Mouse (Mus musculus) cerebellum, postnatal 36 days (tissue): ENCODE data around the gene Azgp1.
"Not testable (repeated sequence)": the region's sequence is repeated elsewhere in the genome, so short reads cannot be mapped to it uniquely, and the experiment has no call there.

Experiments used
- DNase-seq, 2 experiments: peaks; one replicate each; pipeline ENCODE4 v3.0.0; 2021 to 2022; ENCODE audit warnings: mixed read lengths in 2 of 2

Azgp1 gene

DNA sequence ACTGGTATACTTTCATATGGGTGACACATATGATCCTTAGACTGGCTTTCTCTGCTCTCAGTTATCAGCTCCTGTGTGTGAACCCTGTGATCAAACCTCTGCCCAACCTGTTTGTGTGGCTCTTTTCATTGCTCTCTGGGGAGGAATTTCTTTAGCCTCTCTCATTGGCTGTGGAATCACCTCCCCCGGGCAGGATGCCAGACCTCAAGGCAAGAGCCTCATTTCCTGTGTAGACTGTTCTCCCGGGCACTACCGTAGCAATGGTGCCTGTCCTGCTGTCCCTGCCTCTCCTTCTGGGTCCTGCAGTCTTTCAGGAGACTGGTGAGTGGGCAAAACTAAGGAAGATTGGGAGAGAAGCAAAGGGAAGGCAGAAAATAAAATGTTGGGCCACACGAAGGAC lies at the start of gene Azgp1:
Gene Azgp1 (plus strand): TSS at position 221 of the 400 bp plus-strand sequence.
- DNase-seq: no peak

DNA sequence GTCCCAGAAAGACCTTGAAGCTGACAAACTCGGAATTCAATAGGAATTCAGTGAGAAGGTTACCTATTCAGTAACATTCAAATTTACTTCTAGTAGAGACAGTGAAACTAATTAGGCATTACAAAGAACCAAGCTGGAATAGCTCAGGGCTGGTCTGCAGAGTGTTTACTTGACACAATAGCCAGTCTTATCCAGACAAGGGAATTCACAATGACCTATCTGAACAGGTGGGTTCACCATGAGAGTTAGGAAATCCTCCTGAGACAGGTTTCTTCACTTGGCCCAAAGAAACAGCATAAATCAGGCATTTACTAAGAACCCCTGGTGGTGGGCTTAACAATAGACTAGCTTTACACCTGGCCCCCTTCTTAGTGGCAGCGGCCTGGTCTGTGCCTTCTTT lies 47.4 kb upstream of the Azgp1 start:
- DNase-seq: not testable (repeated sequence)

DNA sequence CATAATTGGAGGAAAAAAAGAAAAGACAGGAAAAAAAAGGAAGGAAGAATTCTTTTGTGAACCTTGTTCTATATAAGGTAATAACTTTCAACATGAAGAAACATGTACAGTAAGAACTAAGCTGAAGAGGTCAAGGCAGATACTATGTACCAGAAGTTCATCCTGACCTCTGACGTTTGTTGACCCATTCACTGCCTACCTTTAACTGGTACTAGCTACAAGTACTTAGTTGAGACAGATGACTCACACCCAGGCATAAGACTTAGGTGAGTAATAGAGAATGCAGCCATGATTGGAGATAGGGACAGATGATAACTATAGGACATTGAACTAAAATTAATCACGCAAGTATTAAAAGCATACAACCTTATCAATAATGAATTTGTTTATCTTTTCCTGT lies 44.8 kb upstream of the Azgp1 start:
- no peak for DNase-seq

DNA sequence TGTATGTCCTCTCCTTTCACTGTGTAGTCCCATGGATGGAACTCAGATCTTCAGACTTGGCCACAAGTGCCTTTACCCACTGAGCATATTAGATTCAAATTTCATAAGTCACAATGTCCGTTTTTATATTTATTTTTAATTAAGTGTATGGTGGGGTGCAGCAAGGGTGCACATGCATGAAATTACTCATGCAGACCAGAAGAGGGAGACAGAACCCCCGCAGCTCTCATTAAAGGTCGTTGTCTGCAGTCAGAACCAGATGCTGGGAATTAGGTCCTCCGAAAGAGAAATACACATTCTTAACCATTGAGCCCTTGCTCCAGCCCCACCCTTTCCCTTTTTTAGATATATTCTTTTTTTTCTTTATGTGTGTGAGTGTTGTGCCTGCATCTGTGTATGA lies 44.1 kb upstream of the Azgp1 start:
- no peak for DNase-seq

DNA sequence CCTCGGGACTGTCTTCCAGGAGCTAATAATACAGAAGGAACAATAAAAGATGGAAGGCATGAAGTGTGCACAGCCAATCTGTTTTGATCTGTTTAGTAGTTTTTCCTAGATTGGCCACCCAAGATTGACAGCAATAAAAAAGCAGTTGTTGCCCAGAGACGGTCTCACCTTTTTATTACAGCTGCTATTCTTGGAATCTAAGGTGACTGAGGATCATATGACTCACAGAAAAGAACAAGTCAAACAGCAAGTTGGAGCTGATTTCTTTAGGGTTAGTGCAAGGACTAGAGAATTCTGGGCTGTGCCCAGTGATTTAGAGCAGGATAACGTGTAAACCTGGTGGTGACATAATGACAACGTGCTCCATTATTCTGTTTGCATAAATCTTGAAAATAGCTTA lies 40.4 kb upstream of the Azgp1 start:
- DNase-seq: no peak

DNA sequence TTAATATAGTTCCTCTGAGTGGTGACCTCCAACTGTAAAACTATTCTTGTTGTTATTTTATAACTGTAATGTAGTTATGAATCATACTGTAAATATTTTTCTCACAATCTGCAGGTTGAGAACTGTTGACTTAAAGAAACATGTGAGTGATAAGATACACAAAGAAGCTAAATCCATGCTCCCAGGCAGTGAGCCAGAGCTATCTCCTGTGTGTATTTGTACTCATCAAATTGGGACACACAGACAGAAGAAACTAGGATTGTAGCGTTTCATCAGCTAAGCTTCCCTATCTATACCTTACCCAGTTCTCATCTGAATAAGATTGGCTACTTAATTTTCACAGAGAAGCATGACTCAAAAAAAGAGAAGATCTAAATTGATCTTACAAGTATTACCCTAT lies 38.2 kb upstream of the Azgp1 start:
- DNase-seq: no peak

DNA sequence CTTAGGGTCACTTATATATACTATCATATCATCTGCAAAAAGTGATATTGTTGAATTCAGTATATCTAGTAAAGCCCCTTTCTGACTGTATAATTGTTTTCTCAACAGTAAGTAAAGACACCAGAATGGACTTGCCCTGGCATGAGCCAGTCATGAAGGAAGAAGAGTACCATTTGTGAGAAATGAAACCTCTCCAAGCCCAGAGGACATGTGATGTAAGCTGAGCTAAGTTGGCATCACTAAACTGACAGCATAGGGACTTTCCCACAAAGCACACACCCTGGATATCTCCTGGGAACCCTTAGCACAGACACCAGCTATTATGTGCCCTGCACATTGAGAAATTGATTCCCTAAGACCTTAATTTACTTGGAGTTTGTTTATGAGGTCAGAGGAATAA lies 34.0 kb upstream of the Azgp1 start:
- no peak for DNase-seq

DNA sequence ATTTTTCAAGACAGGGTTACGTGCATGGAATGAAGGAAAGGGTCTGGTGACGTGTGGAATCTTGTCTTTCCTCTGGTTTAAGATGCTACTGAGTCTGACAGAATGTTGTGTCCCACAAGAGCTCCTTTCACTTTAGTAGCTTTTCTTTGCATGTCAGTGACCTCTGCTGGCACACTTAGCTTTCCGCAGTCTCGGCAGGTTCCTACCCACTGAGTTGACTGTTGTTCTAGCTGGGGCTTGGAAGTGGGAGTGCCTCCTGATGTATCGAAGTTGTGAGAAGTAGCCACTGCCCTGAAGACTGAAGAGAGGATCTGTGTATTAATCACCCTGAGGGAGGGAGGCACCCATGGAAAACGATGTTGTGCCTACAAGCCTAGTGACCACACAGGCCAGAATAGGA lies 30.1 kb upstream of the Azgp1 start:
- DNase-seq: peak; percentile 14 to 21

DNA sequence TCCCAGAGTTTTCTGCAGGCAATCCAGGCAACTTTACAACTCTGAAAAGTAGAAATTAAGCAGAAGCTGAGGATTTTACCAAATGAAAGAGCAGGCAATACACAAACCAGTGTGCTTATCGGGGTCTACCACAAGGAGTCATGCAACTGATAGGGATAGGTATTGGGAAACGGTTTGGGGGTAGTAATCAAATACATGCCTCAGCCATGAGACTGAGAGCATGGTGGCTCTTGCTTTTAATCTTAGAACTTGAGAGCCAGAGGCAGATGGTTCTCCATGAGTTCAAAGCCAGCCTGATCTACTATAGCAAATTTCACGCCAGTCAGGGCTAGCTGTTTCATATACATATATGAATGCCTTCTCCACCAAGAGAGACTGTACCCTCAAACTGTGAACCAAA lies 24.9 kb upstream of the Azgp1 start:
- no peak for DNase-seq

DNA sequence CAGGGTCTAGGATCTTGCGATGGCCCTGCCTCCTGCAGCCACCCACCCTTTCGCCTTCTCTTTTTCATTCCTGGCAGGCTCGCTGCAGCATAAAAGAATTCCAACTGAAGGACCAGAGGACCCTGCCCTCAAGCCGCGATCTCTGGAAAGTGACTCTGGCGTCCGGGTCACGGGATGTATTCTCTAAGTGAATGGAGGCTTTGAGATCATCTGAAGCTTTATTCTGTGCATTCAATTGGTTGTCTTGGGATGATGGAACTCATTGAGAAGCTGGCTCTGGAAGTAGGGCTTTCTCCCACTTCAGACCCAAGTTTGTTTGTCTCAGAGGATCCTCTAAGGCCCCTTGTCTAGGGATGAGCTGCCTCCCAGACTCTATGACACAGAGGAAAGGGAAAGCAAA lies 18.4 kb upstream of the Azgp1 start, which contains the start of gene Gjc3:
Gene Gjc3 (minus strand): TSS at position 154 of the 400 bp plus-strand sequence.
- DNase-seq: no peak

DNA sequence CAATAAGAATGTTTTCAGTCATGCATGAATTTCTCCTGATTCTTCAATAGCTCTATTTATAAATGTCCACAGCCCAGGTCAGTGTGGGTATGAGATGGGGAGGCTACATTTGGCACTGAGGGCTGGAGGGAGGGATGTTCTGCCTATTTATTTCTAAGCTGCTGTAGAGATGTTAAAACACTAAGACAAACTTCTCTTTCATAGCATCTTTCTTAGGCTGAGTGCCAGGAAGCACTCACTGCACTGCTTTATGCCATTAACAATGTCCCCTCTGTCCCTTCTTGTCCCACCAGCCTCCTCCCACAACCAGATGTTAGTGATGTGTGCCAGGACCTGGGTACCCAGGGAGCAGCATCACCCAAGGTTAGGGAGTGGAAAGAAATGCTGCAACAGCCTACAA lies 14.8 kb upstream of the Azgp1 start:
- DNase-seq: no peak

DNA sequence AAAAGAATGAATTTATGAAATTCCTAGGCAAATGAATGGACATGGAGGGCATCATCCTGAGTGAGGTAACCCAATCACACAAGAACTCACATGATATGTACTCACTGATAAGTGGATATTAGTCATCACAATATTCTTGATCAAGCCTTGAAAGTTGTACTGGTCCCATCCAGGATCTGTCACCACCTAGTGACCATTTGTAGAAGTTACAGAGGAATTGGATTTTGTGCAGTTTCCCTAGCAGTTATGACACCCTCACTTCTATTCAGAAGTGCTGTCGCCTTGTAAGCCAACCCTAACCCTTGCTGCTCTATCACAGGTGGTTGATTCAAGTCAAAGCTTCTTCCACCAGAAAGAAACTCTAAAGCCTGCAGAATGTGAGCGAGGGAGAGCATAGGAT lies 8.2 kb upstream of the Azgp1 start:
- DNase-seq: no peak

DNA sequence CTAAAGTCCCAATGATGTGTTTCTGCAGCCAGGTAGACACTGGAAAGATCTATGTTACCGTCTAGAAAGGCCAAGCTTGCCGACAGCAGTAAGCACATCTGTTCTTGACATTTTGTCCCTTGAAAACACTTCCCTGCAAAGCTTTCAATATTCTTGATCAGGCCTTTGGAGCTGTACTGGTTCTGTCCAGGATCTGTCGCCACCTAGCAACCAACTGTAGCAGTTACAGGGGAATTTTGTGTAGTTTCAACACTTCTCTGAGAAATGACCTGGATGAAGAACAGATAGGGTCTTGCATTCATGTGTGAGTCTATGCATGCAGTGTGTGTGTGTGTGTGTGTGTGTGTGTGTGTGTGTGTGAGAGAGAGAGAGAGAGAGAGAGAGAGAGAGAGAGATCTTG lies 7.6 kb upstream of the Azgp1 start:
- no peak for DNase-seq

DNA sequence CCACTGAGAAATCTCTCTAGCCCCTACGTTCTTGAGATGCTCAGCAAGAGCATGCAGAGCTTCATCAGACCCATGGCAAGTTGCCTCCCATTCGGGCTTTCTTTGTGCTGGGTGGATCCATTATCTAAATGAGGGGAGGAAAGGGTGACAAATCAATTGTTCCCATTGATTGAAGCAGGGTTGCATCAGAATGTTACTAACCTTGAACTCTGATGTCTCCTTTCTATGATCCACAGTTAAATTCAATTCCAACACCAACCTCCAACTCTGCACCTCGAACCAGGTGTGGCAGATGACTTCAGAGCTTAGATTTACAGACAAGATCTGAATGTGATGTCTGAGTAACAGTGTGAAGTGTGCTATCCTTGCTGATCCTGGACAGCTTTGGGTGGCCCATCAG lies 6.6 kb upstream of the Azgp1 start:
- no peak for DNase-seq

DNA sequence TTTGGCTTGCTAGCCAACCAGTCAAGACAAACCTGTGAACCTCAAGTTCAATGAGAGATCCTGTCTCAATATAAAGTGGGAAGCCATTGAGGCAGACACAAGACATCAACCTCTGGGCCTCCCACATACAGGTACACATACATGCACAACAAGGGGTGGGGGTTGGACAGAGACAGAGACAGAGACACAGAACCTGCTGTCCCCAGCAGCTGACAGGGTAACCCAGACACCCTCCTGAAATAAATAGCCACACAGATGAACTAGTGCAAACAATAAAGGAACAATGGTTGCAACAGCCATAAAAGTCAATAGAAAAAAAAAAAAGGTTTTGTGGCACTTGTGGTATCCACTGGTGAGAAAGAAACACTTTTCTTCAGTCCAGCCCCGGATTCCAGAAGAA lies 5.9 kb upstream of the Azgp1 start:
- DNase-seq: no peak

DNA sequence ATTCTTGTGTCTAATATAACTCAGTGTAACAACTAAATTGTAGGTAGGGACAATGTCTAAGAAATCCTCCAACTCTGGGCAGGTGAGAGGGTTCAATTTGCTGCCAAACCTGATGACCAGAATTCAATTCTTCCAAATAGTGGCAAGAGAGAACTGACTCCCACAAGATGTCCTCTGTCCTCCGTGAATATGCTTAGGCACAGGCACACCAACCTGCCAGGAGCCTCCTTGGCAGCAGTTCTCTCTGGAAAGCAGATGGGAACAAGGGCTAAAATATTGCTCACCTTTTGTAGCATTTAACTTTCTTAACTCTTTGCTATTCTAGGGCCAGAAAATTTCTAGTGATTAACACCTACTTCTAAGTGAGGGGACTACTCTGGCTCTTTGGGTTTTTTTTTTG lies 4.0 kb upstream of the Azgp1 start:
- no peak for DNase-seq

DNA sequence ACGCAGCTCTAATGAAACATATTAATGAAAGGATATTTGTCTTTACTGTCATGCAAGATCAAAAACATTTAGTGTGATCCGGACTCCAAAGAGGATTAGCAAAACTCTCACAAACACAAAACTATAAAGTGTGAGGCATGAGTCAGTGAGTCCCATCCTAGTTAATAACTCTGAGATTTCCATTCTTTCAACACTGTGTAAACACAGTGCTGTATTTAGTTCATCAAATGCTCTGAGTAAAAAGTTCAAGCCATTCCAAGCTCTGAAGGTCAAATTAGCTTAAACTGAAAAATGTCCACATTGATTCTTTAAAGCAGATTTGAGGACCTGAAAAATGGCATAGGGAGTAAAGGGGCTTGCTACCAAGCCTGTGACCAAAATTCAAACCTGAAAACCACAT lies 2.2 kb upstream of the Azgp1 start:
- no peak for DNase-seq

DNA sequence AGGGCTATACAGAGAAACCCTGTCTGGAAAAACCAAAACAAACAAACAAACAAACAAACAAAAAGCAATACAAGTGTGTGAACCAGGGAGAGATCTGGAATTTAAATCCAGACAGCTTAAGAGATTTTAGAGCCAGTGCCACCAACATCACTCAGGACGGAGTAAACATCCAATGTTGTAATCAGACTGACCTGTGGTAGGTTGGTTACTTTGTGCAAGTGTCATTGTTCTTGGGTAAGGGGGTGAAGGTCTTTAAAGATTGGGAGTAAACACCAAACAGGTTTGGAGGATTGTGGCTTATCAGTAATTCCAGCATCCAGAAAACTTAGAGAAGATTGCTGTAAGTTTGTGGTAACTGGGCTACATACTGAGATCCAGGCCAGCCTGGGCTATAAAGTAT lies 5.0 kb downstream of the Azgp1 start:
- DNase-seq: no peak

DNA sequence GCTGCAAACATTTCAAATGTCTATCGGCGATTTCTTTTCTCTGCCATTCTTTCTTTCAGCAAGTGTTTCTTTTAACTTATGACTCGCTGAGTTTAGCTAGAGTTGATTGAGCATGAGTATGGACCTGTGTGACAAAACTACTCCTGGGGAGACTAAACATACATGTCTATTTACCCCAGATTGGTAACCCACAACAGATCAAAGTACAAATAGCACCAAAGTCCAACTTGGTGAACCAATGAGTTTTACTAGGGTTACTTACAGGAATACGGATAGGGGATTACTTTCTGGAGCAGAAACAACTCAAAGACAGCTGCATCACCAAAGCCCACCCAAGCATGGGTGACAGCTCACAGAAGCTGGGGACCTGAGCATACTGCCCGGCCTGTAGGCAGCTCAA lies 28.1 kb downstream of the Azgp1 start:
- DNase-seq: no peak

DNA sequence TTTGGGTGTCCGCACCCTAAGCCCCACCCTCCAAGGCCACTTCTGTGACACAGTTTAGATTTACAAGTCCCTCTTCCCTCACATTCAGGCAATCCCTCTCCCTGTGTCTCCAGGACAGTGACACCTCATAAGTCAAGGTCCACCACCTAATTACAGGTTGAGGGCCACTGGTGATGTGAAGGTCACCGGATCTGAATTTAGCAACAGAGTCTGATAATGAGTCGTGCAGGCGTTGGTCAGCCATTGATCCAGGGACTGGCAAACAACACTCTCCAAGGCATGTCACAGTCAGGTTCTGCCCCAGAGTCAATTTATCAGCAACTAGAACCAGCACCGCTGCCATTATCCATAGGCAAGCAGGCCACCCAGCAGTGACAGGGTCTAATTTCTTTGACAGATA lies 31.1 kb downstream of the Azgp1 start:
- no peak for DNase-seq

DNA sequence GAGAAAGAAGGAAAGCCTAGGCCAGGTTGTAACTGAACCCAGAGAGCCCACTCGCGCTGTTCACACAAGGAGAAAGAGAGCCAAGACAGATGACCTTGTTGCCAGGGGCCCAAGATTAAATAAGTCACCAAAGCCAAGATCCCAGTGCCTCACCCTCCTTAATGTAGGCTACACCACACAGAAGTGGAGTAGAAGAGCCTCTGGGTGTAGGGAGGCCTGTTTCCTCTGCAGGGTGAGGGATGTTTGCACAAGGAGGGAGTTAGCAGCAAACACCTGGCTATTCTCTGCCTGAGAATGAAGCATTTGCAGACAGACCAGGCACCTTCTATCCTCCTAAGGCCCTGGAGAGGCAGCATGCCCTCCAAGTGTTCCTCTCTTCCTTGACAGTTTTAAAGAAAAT lies 35.2 kb downstream of the Azgp1 start:
- no peak for DNase-seq

DNA sequence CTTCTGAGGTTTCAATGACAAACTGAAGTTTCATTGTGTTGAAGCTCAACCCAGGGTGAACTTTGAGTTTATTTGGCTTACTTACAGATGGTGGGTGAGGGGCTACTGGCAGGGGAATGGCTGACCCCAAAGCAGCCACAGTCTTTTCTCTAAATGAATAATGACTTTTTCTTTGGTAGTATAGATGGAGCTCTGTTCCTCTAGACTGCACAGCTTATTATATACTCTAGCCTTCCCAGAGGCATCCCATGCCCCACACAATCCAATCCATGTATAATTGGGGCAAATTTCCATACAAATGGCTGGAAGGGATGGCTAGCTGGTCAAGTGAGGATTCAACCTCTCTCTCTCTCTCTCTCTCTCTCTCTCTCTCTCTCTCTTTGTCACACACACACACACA lies 35.7 kb downstream of the Azgp1 start:
- no peak for DNase-seq

DNA sequence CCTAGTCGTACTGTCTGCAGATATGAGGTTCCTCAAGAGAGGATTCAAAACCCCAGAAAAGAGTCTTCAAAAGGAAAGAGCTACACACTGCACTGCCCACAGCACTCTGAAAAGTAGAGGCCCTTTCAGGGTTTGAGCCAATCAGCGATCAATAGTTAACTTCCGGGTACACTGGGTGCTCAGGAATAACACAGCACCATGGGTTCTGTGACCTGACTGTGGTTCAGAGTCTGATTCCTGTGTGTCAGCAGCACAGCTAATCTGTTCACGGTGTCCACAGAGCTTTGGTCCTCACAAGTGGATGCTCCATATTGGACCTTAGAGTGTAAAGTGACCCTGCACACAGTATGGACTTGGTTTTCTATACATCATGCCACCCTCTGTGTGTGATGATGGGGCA lies 38.3 kb downstream of the Azgp1 start:
- not testable (repeated sequence) for DNase-seq

DNA sequence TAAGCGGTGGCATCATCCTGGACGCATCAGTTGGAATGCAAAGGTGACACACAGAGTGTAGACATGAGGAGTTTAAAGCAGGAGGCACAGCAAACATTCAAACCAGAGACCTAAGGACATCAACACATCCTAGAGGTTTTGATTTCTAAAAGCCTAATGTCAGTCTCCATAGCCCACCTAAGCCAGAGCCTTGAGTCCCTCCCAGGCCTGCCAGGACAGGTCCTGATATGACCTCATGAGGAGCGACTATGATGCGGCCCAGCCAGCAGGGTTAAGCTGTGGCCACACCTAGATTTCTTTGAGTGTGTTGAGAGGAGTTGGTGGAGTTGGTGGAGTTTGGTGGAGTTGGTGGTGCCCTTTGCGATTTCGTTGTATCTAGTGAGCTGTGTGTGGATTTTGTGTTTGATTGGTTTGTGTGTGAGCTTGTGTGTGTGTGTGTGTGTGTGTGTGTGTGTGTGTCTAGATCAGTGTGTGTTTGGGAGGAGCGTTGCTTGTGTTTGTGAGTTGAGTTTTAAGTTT lies 39.7 kb downstream of the Azgp1 start, which contains the start of the genes Smok3a and Smok3b:
Gene Smok3a (plus strand): TSS at position 301 of the 519 bp plus-strand sequence.
Gene Smok3b (plus strand): TSS at position 469 of the 519 bp plus-strand sequence.
- not testable (repeated sequence) for DNase-seq
